Mouse (Mus musculus): ENCODE data around the gene Msmo1. TPM values are rescaled to one million over a fixed set of nuclear protein-coding genes. Genes with fewer than 3 reads are reported as not detected.

The Msmo1 gene
- polyA plus RNA-seq, 1 experiment from 2014 or later, result 86.0 TPM

- H3K36me3 ChIP-seq, result no peaks in the 10 kb centered on the region
- H3K4me1 ChIP-seq, result peaks cover 4% of the 10 kb centered on the region; the same call in 1 of the 2 replicates
- H3K4me2 ChIP-seq (replicated peaks), result no peak overlapping the region
- no peaks in the 10 kb centered on the region for H3K9me3 ChIP-seq (replicated peaks)
- H3K27ac ChIP-seq (replicated peaks), result no peak overlapping the region
- no peak for ATAC-seq (ENCODE audit: insufficient number of reproducible peaks, low FRiP score, low TSS enrichment, low read depth)
- no peaks in the 10 kb centered on the region for H3K27me3 ChIP-seq
- H3K9ac ChIP-seq, result no peak overlapping the region
- no peak overlapping the region for H3K4me3 ChIP-seq (replicated peaks)
- 56% methylated on average over 8 of the region's 8 CpGs for WGBS
These were observed 58.5 kb downstream of the Msmo1 start for GRCm38 (mm10) chr8:64674951-64675585.

GRCm38 (mm10) chr8:64672920-64673319 lies 60.7 kb downstream of the Msmo1 start:
- H3K9ac ChIP-seq, result no peak overlapping the region
- H3K4me3 ChIP-seq (replicated peaks), result no peak overlapping the region
- H3K4me1 ChIP-seq, result peaks cover 4% of the 10 kb centered on the region; the same call in 1 of the 2 replicates
- H3K36me3 ChIP-seq, result no peaks in the 10 kb centered on the region
- H3K27me3 ChIP-seq, result no peaks in the 10 kb centered on the region
- H3K27ac ChIP-seq (replicated peaks), result no peak overlapping the region
- no peaks in the 10 kb centered on the region for H3K9me3 ChIP-seq (replicated peaks)
- 52% methylated on average over 2 of the region's 2 CpGs for WGBS
- no peak for ATAC-seq (ENCODE audit: insufficient number of reproducible peaks, low FRiP score, low TSS enrichment, low read depth)
- H3K4me2 ChIP-seq (replicated peaks), result no peak overlapping the region

- Histone ChIP-seq H3K4me3 (replicated peaks) (no peak overlapping the region), H3K27ac (replicated peaks) (no peak overlapping the region), H3K4me2 (replicated peaks) (no peak overlapping the region), H3K9me3 (replicated peaks) (no peaks in the 10 kb centered on the region), H3K27me3 (no peaks in the 10 kb centered on the region), H3K36me3 (no peaks in the 10 kb centered on the region), H3K9ac (no peak overlapping the region), H3K4me1 (peaks cover 4% of the 10 kb centered on the region; the same call in 1 of the 2 replicates)
- 43% methylated on average over 1 of the region's 1 CpGs for WGBS
- ATAC-seq (ENCODE audit: insufficient number of reproducible peaks, low FRiP score, low TSS enrichment, low read depth), result no peak
These were observed 61.7 kb downstream of the Msmo1 start for GRCm38 (mm10) chr8:64671937-64672336.

Other genes with a start within 250 kb of the Msmo1 start
- gene Cpe, start 40.7 kb downstream of the Msmo1 start, polyA plus RNA-seq (2015; fragmentation: Nextera tagmentation; extraction: Ambion mirVana), result 219 and 229 TPM in 2 replicates
- 11.1 and 11.4 TPM in 2 replicates for gene Klhl2, start 116.2 kb upstream of the Msmo1 start, polyA plus RNA-seq (2015; fragmentation: Nextera tagmentation; extraction: Ambion mirVana)
- 25.0 and 25.5 TPM in 2 replicates for gene Tmem192, start 213.4 kb upstream of the Msmo1 start, polyA plus RNA-seq (2015; fragmentation: Nextera tagmentation; extraction: Ambion mirVana)

Data from embryonic facial prominence, embryonic 15.5 days (tissue).